Mouse (Mus musculus): ENCODE measurements around the gene Hps3.

DNA sequence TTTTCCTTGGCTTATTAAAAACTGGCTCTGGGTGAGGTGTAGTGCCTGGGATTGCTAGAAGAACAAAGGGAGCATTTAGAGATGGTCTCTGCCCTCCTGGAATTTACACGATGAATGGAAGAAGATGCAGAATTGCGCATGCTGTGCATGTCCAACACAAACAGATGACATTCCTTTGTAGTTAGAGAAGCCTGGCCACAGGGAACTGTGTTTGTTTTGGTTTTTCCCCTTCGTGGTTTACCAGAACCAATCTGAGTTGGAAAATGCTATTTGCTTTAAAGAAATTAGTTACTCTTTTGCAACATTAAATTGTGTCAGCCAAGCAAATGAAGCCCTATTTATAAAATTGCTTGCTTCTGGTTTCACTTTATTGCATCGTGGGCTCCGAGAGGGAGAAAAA lies 78.2 kb downstream of the Hps3 start, which contains the start of gene Cp:
- TF ChIP-seq CTCF (conservative IDR thresholded peaks at IDR 0.05; ENCODE audit: low read length) = no peak
- no peak for TF ChIP-seq POU5F1 (IDR thresholded peaks at IDR 0.05; ENCODE audit: borderline replicate concordance, low read length)
- TF ChIP-seq NANOG (IDR thresholded peaks at IDR 0.05; ENCODE audit: borderline replicate concordance, low read length) = no peak

Measured in E14TG2a.4 (cell line).